Mouse (Mus musculus) mouse trophoblast stem cell (cell line): ENCODE data around the gene Lix1.
"Not testable (repeated sequence)": the region's sequence is repeated elsewhere in the genome, so short reads cannot be mapped to it uniquely, and the experiment has no call there.

Experiments
- in situ Hi-C, 2 experiments: fragments of 300-500 bp; cut with MseI, MboI; formaldehyde crosslinking; loops; 2 replicates in 1 of 2; 3 replicates in 1 of 2; pipeline ENCODE4 v1.15.1; 2025

Gene Lix1

GRCm38 (mm10) chr17:17496234-17496633, 93.8 kb downstream of the Lix1 start:
- in situ Hi-C loops: not testable (repeated sequence)

- in situ Hi-C loops: no loop called here
Observed at GRCm38 (mm10) chr17:17496730-17497129, 94.3 kb downstream of the Lix1 start.

- in situ Hi-C loops: no loop called here
Observed at GRCm38 (mm10) chr17:17498848-17499247, 96.4 kb downstream of the Lix1 start.

DNA sequence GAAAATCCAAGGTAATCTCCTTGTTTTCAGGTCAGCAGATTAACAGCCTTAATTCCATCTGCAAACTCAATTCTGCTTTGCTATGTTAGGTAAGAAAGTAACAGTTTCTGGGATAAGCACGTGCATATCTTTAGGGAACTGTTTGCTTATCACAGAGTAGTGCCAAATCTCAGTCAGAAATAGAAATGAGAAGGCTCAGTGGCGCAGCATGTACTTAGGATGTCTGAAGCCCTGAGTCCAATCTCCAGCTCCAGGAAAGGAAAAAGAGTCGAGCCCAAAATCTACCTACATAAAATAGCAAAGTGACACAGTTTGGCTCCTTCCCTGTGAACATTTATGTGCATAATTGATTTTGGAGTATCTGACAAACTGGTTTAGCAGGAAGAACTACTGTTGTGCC, 96.8 kb downstream of the Lix1 start:
- in situ Hi-C loops: no loop called here

DNA sequence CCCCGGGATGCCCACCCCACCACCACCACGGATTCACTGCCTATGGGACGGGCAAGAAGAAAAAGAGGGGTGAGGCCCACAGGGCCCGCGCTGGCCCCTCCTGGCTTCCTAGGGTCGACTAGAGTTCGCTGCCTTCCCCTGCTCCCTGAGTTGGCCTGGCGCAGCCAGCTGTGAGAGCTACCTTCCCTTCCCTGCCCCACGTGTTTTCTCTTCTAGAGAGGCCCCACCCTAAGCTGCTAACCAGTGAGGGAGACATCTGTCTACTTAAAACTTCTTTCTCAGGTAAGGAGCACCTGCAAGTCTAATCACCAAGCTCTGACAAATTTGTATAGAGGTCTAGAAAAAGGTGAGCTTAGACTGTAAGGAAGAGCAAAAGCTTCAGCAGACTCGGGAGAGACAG, 104.2 kb downstream of the Lix1 start:
- in situ Hi-C loops: no loop called here
